Comparison of ENCODE assay signal across 19 mouse cellular contexts in the genomic region with DNA sequence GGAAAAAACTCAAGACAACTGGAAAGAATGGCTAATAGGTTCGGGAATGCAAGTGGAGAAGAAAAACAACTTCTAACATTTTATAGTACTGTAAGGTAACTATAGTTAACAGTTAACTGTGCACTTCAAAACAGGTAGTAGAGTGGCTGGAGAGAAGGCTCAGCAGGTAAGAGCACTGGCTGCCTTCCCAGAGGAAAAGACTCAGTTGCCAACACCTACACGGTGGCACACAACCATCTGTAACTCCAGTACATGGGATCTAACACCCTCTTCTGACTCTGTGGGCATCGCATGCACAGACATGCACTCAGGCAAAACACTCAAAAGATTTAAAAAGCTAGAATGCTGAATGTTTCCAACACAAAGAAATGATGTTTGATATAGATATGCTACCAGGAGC.
"Had no signal": no experiment of that assay in that cellular context is flagged by ENCODE, and none has a peak within 500 bp of the region (broad histone marks: within the 10 kb centered on the region; RNA-seq: fewer than 3 reads in every experiment).

No protein-coding gene starts in this region.

- H3K4me3 ChIP-seq: limb, embryonic 12.5 days; limb, embryonic 15.5 days; lung, embryonic 15.5 days; megakaryocyte, embryonic 14.5 days; midbrain, embryonic 10.5 days; midbrain, embryonic 13.5 days; myocyte; neural tube, embryonic 13.5 days; stomach, embryonic 15.5 days had no signal

- H3K4me2 ChIP-seq: limb, embryonic 12.5 days; limb, embryonic 15.5 days; liver, embryonic 11.5 days; lung, embryonic 15.5 days; neural tube, embryonic 13.5 days; stomach, embryonic 15.5 days had no signal

- DNase-seq: left cerebral cortex, postnatal 4 days; liver, postnatal 0 days; retina, postnatal 1 day; right cerebral cortex, postnatal 25 days; spleen, adult 18-20 months; thymus, postnatal 25 days had no signal

- H3K9me3 ChIP-seq: limb, embryonic 12.5 days; limb, embryonic 15.5 days; lung, embryonic 15.5 days; megakaryocyte, embryonic 14.5 days; midbrain, embryonic 10.5 days; midbrain, embryonic 13.5 days; neural tube, embryonic 13.5 days; stomach, embryonic 15.5 days had no signal

- H3K27me3 ChIP-seq: limb, embryonic 12.5 days; limb, embryonic 15.5 days; lung, embryonic 15.5 days; megakaryocyte, embryonic 14.5 days; midbrain, embryonic 13.5 days; neural tube, embryonic 13.5 days; stomach, embryonic 15.5 days had no signal

- ATAC-seq: liver, postnatal 0 days; midbrain, embryonic 13.5 days; midbrain, embryonic 16.5 days had no signal

- H3K27ac ChIP-seq: kidney, postnatal 0 days; limb, embryonic 12.5 days; limb, embryonic 15.5 days; liver, embryonic 14.5 days; lung, embryonic 15.5 days; midbrain, embryonic 10.5 days; midbrain, embryonic 13.5 days; stomach, embryonic 15.5 days had no signal

- H3K36me3 ChIP-seq: midbrain, embryonic 13.5 days; neural tube, embryonic 13.5 days; stomach, embryonic 15.5 days had no signal

- H3K9ac ChIP-seq: limb, embryonic 12.5 days; limb, embryonic 15.5 days; liver, embryonic 14.5 days; liver, postnatal 0 days; lung, embryonic 15.5 days; neural tube, embryonic 13.5 days; stomach, embryonic 15.5 days had no signal
